Mouse (Mus musculus) limb, embryonic 15.5 days (tissue): Measurements from ENCODE around the gene Bpifa6. TPM values are rescaled to one million over a fixed set of nuclear protein-coding genes. Genes with fewer than 3 reads are reported as not detected.
A peak's percentile ranks its signal among the peaks of the same experiment; 100 is the strongest.

Experiments used
- ATAC-seq: fragments of 200-750 bp; cut with Nextera tagmentation; 2 replicates; pipeline ENCODE4 v1.8.0; 2017; ENCODE audit warnings: low read depth, moderate TSS enrichment; ENCODE audit not compliant: insufficient number of reproducible peaks, low FRiP score, low TSS enrichment
- H3K27ac ChIP-seq: fragments of 300-500 bp; sonication (generic); 2 replicates; pipeline ENCODE4 v1.5.1; 2015; ENCODE audit warnings: moderate library complexity, mild to moderate bottlenecking, inconsistent platforms
- H3K27me3 ChIP-seq: fragments of 300-500 bp; sonication (generic); 2 replicates; pipeline ENCODE4 v1.6.1; 2015; ENCODE audit warnings: inconsistent platforms
- H3K36me3 ChIP-seq: fragments of 300-500 bp; sonication (generic); 2 replicates; pipeline ENCODE4 v1.6.1; 2015; ENCODE audit warnings: inconsistent platforms
- H3K4me1 ChIP-seq: fragments of 300-500 bp; sonication (generic); 2 replicates; pipeline ENCODE4 v1.6.1; 2015; ENCODE audit warnings: inconsistent platforms
- H3K4me2 ChIP-seq: fragments of 300-500 bp; sonication (generic); 2 replicates; pipeline ENCODE4 v1.6.1; 2015; ENCODE audit warnings: mild to moderate bottlenecking, inconsistent platforms
- H3K4me3 ChIP-seq: fragments of 300-500 bp; sonication (generic); 2 replicates; pipeline ENCODE4 v1.5.1; 2015; ENCODE audit warnings: mild to moderate bottlenecking, inconsistent platforms
- H3K9ac ChIP-seq: fragments of 300-500 bp; sonication (generic); 2 replicates; pipeline ENCODE4 v1.6.1; 2015; ENCODE audit warnings: inconsistent platforms
- H3K9me3 ChIP-seq: fragments of 300-500 bp; sonication (generic); 2 replicates; pipeline ENCODE4 v1.6.1; 2016; ENCODE audit warnings: inconsistent platforms
- WGBS: fragments of 180-500 bp; shearing (Covaris S2); methylation state at CpG from one replicate; pipeline ENCODE4 v1.1.7; 2015; 5-methylcytosine and 5-hydroxymethylcytosine counted together
- polyA plus RNA-seq: library from polyadenylated mRNA; unstranded; fragments of >200 nt; fragmentation: Nextera tagmentation; extraction: Ambion mirVana; gene quantifications from 2 replicates; pipeline ENCODE4 v1.2.1, GENCODE M21; 2015

Bpifa6 gene
- not detected in 2 replicates for polyA plus RNA-seq

DNA sequence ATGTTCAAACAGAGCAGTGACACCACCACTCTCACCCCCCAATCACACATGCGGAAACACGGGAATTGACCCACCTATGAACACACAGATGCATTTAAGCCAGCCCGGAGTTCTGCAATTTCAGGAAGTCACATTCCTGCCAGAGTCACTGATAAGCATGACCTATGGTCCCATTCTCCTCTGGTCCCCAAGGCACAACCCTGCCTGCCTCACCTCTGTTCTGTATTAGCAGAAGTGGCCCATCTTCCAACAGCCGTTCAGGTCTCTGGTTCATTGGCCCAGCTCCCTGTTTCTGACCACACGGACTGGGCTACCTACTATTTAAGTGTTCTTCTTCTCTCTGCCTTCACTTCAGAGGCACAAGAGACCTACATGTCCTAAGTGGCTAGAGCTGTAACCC is at the start of gene Bpifa6:
Bpifa6 (plus strand) TSS at position 364 of the 400 bp plus-strand sequence.
- WGBS = 54% methylated on average over 5 of the region's 5 CpGs

GRCm38 (mm10) chr2:153929871-153930413 is 44.8 kb upstream of the Bpifa6 start:
- no peak overlapping the region for H3K4me2 ChIP-seq
- 42% methylated on average over 3 of the region's 3 CpGs for WGBS
- no peak overlapping the region for H3K27ac ChIP-seq
- H3K4me3 ChIP-seq = no peak overlapping the region
- H3K9me3 ChIP-seq = no peaks in the 10 kb centered on the region
- H3K4me1 ChIP-seq = no peaks in the 10 kb centered on the region
- no peak overlapping the region for H3K9ac ChIP-seq
- H3K36me3 ChIP-seq = no peaks in the 10 kb centered on the region
- H3K27me3 ChIP-seq = no peaks in the 10 kb centered on the region
- ATAC-seq = no peak

More for the DNA sequence above, at the start of gene Bpifa6:
- no peak within 1 kb of the TSS for H3K9ac ChIP-seq
- no peaks in the 10 kb centered on the region for H3K27me3 ChIP-seq
- H3K4me1 ChIP-seq = no peaks in the 10 kb centered on the region
- H3K36me3 ChIP-seq = no peaks in the 10 kb centered on the region
- no peak for ATAC-seq
- no peak within 1 kb of the TSS for H3K27ac ChIP-seq
- no peak within 1 kb of the TSS for H3K4me3 ChIP-seq
- no peaks in the 10 kb centered on the region for H3K9me3 ChIP-seq
- H3K4me2 ChIP-seq = no peak within 1 kb of the TSS

GRCm38 (mm10) chr2:153931125-153931524 is 43.6 kb upstream of the Bpifa6 start:
- Histone ChIP-seq H3K4me3 (no peak overlapping the region), H3K27ac (no peak overlapping the region), H3K27me3 (no peaks in the 10 kb centered on the region), H3K36me3 (no peaks in the 10 kb centered on the region), H3K4me2 (no peak overlapping the region), H3K4me1 (no peaks in the 10 kb centered on the region), H3K9ac (no peak overlapping the region), H3K9me3 (no peaks in the 10 kb centered on the region)
- no peak for ATAC-seq
- 71% methylated on average over 6 of the region's 6 CpGs for WGBS

GRCm38 (mm10) chr2:153933311-153933710 is 41.4 kb upstream of the Bpifa6 start:
- Histone ChIP-seq H3K9me3 (no peaks in the 10 kb centered on the region), H3K4me3 (no peak overlapping the region), H3K27ac (no peak overlapping the region), H3K36me3 (no peaks in the 10 kb centered on the region), H3K4me1 (no peaks in the 10 kb centered on the region), H3K9ac (no peak overlapping the region), H3K27me3 (no peaks in the 10 kb centered on the region), H3K4me2 (no peak overlapping the region)
- WGBS = 75% methylated on average over 6 of the region's 6 CpGs
- no peak for ATAC-seq

DNA sequence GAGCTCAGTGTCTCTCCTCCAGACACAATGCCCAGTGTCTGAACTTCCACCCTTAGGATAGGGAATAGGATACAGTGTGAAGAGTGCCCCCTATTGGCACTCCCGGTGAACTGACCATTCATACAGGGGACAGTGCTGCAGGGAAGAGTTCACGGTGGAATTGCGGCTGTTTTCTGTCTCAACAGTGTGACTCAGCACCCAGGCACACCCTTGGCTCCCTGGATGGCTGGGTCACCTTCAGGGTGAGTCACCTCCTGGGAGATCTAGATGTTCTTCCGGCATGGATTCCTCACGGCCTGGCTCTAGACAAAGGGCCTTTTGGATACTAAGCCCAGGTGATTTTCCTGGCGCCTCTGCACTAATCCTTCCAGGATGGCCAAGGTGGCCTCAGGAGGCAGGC is 39.4 kb upstream of the Bpifa6 start:
- H3K27ac ChIP-seq = no peak overlapping the region
- H3K4me2 ChIP-seq = no peak overlapping the region
- H3K36me3 ChIP-seq = no peaks in the 10 kb centered on the region
- no peak overlapping the region for H3K4me3 ChIP-seq
- 90% methylated on average over 6 of the region's 6 CpGs for WGBS
- H3K27me3 ChIP-seq = no peaks in the 10 kb centered on the region
- ATAC-seq = no peak
- H3K4me1 ChIP-seq = no peaks in the 10 kb centered on the region
- H3K9ac ChIP-seq = no peak overlapping the region
- H3K9me3 ChIP-seq = no peaks in the 10 kb centered on the region

- no peak within 1 kb of the TSS for H3K27ac ChIP-seq
- no peak within 1 kb of the TSS for H3K4me3 ChIP-seq
- H3K36me3 ChIP-seq = no peaks in the 10 kb centered on the region
- no peak within 1 kb of the TSS for H3K4me2 ChIP-seq
- H3K9me3 ChIP-seq = no peaks in the 10 kb centered on the region
- no peaks in the 10 kb centered on the region for H3K27me3 ChIP-seq
- WGBS = 72% methylated on average over 5 of the region's 5 CpGs
- H3K4me1 ChIP-seq = no peaks in the 10 kb centered on the region
- H3K9ac ChIP-seq = no peak within 1 kb of the TSS
- no peak for ATAC-seq
Measured at GRCm38 (mm10) chr2:153937843-153938242, 36.9 kb upstream of the Bpifa6 start, which contains the start of gene Bpifb4. Bpifb4 (plus strand) TSS chr2:153938212.

GRCm38 (mm10) chr2:153943537-153943936 is 31.2 kb upstream of the Bpifa6 start:
- WGBS = 42% methylated on average over 3 of the region's 3 CpGs
- H3K27me3 ChIP-seq = no peaks in the 10 kb centered on the region
- no peak overlapping the region for H3K27ac ChIP-seq
- no peaks in the 10 kb centered on the region for H3K4me1 ChIP-seq
- H3K36me3 ChIP-seq = no peaks in the 10 kb centered on the region
- no peak overlapping the region for H3K4me3 ChIP-seq
- no peak for ATAC-seq
- no peaks in the 10 kb centered on the region for H3K9me3 ChIP-seq
- H3K9ac ChIP-seq = no peak overlapping the region
- no peak overlapping the region for H3K4me2 ChIP-seq

GRCm38 (mm10) chr2:153944567-153944966 is 30.2 kb upstream of the Bpifa6 start:
- Histone ChIP-seq H3K4me2 (no peak overlapping the region), H3K9ac (no peak overlapping the region), H3K4me1 (no peaks in the 10 kb centered on the region), H3K36me3 (no peaks in the 10 kb centered on the region), H3K4me3 (no peak overlapping the region), H3K9me3 (no peaks in the 10 kb centered on the region), H3K27ac (no peak overlapping the region), H3K27me3 (no peaks in the 10 kb centered on the region)
- 86% methylated on average over 8 of the region's 8 CpGs for WGBS
- ATAC-seq = no peak

DNA sequence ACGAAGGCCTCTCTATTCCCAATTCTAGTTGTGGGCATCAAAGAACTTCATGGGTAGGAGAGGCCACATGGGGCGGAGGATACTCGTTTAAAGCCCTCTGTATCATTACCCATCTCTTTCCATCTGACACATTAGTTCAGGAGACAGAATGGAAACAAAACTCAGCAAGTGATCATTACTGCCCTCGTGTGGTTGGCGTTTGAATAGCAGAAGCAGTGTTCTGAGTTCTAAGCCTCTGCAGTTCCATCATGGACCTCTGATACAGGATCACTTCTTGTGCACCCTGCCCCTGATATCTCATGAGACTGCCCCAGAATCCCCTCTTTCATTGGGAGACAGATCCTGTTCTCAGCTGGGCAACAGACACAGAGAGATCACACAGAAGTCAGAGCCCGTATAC is 21.8 kb upstream of the Bpifa6 start:
- Histone ChIP-seq H3K4me1 (0 out of 2 replicates have a peak, but pooled peaks cover 3% of the 10 kb centered on the region), H3K27ac (no peak overlapping the region)

DNA sequence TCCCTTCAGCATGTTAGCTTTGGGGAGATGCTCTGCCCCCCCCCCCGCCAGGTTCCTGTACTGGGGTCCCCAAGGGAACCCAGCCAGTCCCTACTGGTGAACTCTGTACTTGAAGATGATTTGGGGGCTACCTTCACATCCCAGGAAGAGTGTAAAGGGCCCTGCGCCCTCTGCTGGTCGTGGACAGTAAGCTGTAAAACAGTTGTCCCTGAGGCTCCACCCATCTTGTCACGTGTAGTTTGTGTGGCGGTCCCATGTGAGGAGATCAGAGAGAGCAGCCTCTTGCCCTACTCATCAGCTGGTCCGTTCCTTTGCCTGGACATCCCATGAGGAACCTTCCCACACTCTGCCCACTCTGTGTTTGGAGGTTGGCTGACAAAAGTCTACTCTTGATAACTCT is 20.9 kb upstream of the Bpifa6 start:
- no peak for ATAC-seq
- Histone ChIP-seq H3K27me3 (no peaks in the 10 kb centered on the region), H3K36me3 (no peaks in the 10 kb centered on the region), H3K4me1 (0 out of 2 replicates have a peak, but pooled peaks cover 3% of the 10 kb centered on the region), H3K4me2 (0 out of 2 replicates have a peak overlapping the region, but pooled peaks have one; percentile 21), H3K27ac (no peak overlapping the region), H3K9ac (no peak overlapping the region), H3K9me3 (no peaks in the 10 kb centered on the region), H3K4me3 (no peak overlapping the region)
- 12% methylated on average over 6 of the region's 6 CpGs for WGBS

More for the DNA sequence above, 21.8 kb upstream of the Bpifa6 start:
- 23% methylated on average over 6 of the region's 6 CpGs for WGBS
- ATAC-seq = no peak
- H3K4me2 ChIP-seq = no peak overlapping the region
- no peaks in the 10 kb centered on the region for H3K9me3 ChIP-seq
- no peaks in the 10 kb centered on the region for H3K27me3 ChIP-seq
- no peaks in the 10 kb centered on the region for H3K36me3 ChIP-seq
- H3K9ac ChIP-seq = no peak overlapping the region
- H3K4me3 ChIP-seq = no peak overlapping the region

GRCm38 (mm10) chr2:153962821-153963331 is 11.9 kb upstream of the Bpifa6 start:
- Histone ChIP-seq H3K27me3 (no peaks in the 10 kb centered on the region), H3K9ac (no peak overlapping the region), H3K27ac (no peak overlapping the region), H3K4me1 (no peaks in the 10 kb centered on the region), H3K4me3 (no peak overlapping the region), H3K4me2 (no peak overlapping the region), H3K9me3 (no peaks in the 10 kb centered on the region), H3K36me3 (no peaks in the 10 kb centered on the region)
- 62% methylated on average over 4 of the region's 4 CpGs for WGBS
- ATAC-seq = no peak

- no peak for ATAC-seq
- Histone ChIP-seq H3K27me3 (no peaks in the 10 kb centered on the region), H3K4me1 (no peaks in the 10 kb centered on the region), H3K36me3 (no peaks in the 10 kb centered on the region), H3K4me2 (no peak overlapping the region), H3K9me3 (no peaks in the 10 kb centered on the region), H3K9ac (no peak overlapping the region), H3K27ac (no peak overlapping the region), H3K4me3 (no peak overlapping the region)
- 96% methylated on average over 1 of the region's 1 CpGs for WGBS
Measured at GRCm38 (mm10) chr2:153963334-153963733, 11.4 kb upstream of the Bpifa6 start.
